Mouse (Mus musculus) forebrain, embryonic 16.5 days (tissue): ENCODE results near the gene Mthfd1l. TPM values are rescaled to one million over a fixed set of nuclear protein-coding genes. Genes with fewer than 3 reads are reported as not detected.
"Not testable (repeated sequence)": the region's sequence is repeated elsewhere in the genome, so short reads cannot be mapped to it uniquely, and the experiment has no call there.

Experiments
- ATAC-seq: fragments of 200-750 bp; cut with Nextera tagmentation; 2 replicates; pipeline ENCODE4 v1.8.0; 2017; ENCODE audit warnings: mild to moderate bottlenecking, moderate library complexity
- H3K27ac ChIP-seq: fragments of 300-500 bp; sonication (generic); 2 replicates; pipeline ENCODE4 v1.5.1; 2014; ENCODE audit warnings: low read length, control low read depth
- H3K27me3 ChIP-seq: fragments of 300-500 bp; sonication (generic); replicated peaks from 2 replicates; pipeline ENCODE4 v1.6.1; 2014; ENCODE audit warnings: low read length; ENCODE audit not compliant: control insufficient read depth, insufficient read depth
- H3K36me3 ChIP-seq: fragments of 300-500 bp; sonication (generic); 2 replicates; pipeline ENCODE4 v1.6.1; 2014; ENCODE audit not compliant: control insufficient read depth, insufficient read depth
- H3K4me1 ChIP-seq: fragments of 300-500 bp; sonication (generic); replicated peaks from 2 replicates; pipeline ENCODE4 v1.6.1; 2014; ENCODE audit warnings: low read length; ENCODE audit not compliant: control insufficient read depth, insufficient read depth
- H3K4me2 ChIP-seq: fragments of 300-500 bp; sonication (generic); 2 replicates; pipeline ENCODE4 v1.6.1; 2014; ENCODE audit warnings: mild to moderate bottlenecking, low read length, control low read depth
- H3K4me3 ChIP-seq: fragments of 300-500 bp; sonication (generic); replicated peaks from 2 replicates; pipeline ENCODE4 v1.5.1; 2014; ENCODE audit warnings: mild to moderate bottlenecking, low read length, control low read depth
- H3K9ac ChIP-seq: fragments of 300-500 bp; sonication (generic); replicated peaks from 2 replicates; pipeline ENCODE4 v1.6.1; 2014; ENCODE audit warnings: low read depth, low read length, control low read depth
- H3K9me3 ChIP-seq: fragments of 300-500 bp; sonication (generic); 2 replicates; pipeline ENCODE4 v1.6.1; 2016; ENCODE audit warnings: low read length; ENCODE audit not compliant: control insufficient read depth
- WGBS: fragments of 180-500 bp; shearing (Covaris S2); extraction: QIAGEN DNeasy Blood & Tissue Kit; methylation state at CpG from one replicate; pipeline ENCODE4 v1.1.7; 2014; 5-methylcytosine and 5-hydroxymethylcytosine counted together
- polyA plus RNA-seq: library from polyadenylated mRNA; unstranded; fragments of >200 nt; fragmentation: Nextera tagmentation; extraction: Ambion mirVana; gene quantifications from 2 replicates; pipeline ENCODE4 v1.2.1, GENCODE M21; 2015

Gene Mthfd1l
- polyA plus RNA-seq, 1 experiment from 2014 or later = 4.6 TPM

DNA sequence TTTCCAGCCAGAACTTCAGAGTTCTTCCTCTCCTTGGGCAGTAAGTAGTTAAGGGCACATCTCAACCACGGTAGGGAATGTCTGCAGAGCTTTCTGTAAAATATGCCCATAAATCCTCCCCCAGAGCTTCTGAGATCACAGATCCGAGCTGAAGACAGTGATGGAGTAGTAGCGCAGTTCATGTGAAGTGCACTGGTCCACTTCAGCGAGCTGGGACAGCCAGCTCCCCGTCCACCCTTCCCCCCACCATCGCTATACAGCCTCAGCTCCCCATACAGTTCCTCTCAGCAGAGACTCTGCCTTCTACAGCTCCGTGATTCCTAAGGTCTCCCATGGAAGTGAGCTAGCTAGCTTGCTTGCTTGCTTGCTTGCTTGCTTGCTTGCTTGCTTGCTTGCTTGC is 144.2 kb downstream of the Mthfd1l start:
- no peaks in the 10 kb centered on the region for H3K27me3 ChIP-seq
- WGBS = 71% methylated on average over 7 of the region's 7 CpGs
- no peaks in the 10 kb centered on the region for H3K9me3 ChIP-seq
- H3K4me3 ChIP-seq = no peak overlapping the region
- no peaks in the 10 kb centered on the region for H3K36me3 ChIP-seq
- H3K4me2 ChIP-seq = no peak overlapping the region
- no peak overlapping the region for H3K9ac ChIP-seq
- ATAC-seq = no peak
- no peak overlapping the region for H3K27ac ChIP-seq
- peaks cover 11% of the 10 kb centered on the region for H3K4me1 ChIP-seq

DNA sequence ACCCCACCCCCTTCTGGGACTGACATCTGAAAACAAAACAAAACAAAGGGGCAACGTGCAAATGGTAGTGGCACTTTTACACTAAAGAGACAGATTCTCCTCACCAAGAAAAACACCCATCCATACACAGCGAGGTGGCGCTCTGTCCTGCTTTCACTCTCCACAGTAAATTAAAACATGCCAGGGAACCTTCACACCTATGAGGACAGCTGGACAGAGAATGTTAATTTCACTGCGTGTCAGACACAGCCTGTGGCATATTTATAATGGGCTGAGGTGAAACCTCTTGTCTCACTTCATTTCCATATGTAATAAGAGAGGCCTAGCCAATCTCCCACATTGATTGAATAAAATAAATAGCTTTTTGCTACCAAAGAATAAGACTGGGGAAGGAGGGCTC is 146.4 kb downstream of the Mthfd1l start:
- Histone ChIP-seq H3K4me1 (no peaks in the 10 kb centered on the region), H3K4me3 (no peak overlapping the region), H3K4me2 (no peak overlapping the region), H3K27ac (no peak overlapping the region), H3K9me3 (no peaks in the 10 kb centered on the region), H3K36me3 (no peaks in the 10 kb centered on the region), H3K27me3 (no peaks in the 10 kb centered on the region), H3K9ac (no peak overlapping the region)
- 38% methylated on average over 4 of the region's 4 CpGs for WGBS
- peak; percentile 74 for ATAC-seq

DNA sequence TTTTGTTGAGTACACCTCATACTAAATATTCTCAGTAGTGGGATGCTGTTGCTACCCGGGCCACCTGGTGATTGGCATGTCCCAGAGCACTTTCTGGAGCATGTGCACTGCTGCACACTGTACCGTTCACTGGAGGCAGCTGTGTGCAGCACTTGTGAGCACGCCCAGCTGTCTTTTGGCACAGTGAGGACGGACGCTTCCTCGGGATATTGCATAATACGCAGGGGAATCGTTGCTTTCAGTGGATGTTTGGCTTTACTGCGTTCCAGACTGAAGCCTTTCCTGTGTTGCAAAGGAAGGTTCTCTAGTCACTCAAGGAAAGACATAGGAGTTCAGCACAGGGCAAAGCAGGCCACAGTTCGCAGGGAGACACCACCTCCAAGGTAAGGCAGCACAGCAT is 147.8 kb downstream of the Mthfd1l start:
- no peak for ATAC-seq

DNA sequence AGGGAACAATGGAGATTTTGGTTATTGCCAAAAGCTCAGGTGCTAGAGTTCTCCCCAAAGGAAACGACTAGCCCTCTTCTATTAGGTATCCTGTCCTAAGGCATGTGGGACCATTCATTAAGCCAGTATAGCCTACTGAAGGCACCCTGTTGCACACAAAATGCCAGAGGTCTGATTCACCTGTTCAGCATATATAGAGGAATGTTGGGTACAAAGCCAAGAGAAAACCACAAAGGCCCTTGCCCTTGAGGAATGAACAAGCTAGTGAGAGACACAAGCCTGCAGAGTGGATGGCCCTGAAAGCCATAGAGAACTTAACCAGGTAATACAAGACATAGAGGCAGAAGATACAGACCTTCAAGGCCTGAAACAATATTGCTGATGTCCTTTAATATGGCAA is 148.3 kb downstream of the Mthfd1l start:
- no peaks in the 10 kb centered on the region for H3K27me3 ChIP-seq
- H3K4me2 ChIP-seq = no peak overlapping the region
- H3K4me3 ChIP-seq = no peak overlapping the region
- 95% methylated on average over 1 of the region's 1 CpGs for WGBS
- no peaks in the 10 kb centered on the region for H3K36me3 ChIP-seq
- peaks cover 6% of the 10 kb centered on the region; the same call in 1 of the 2 replicates for H3K4me1 ChIP-seq
- H3K9me3 ChIP-seq = no peaks in the 10 kb centered on the region
- no peak for ATAC-seq
- H3K9ac ChIP-seq = no peak overlapping the region
- H3K27ac ChIP-seq = no peak overlapping the region

More for the DNA sequence above, 147.8 kb downstream of the Mthfd1l start:
- Histone ChIP-seq H3K27me3 (no peaks in the 10 kb centered on the region), H3K9ac (no peak overlapping the region), H3K4me1 (peaks cover 6% of the 10 kb centered on the region; the same call in 1 of the 2 replicates), H3K4me3 (no peak overlapping the region), H3K27ac (no peak overlapping the region), H3K9me3 (no peaks in the 10 kb centered on the region), H3K4me2 (no peak overlapping the region), H3K36me3 (no peaks in the 10 kb centered on the region)
- 74% methylated on average over 10 of the region's 10 CpGs for WGBS

GRCm38 (mm10) chr10:4123280-4123945 is 150.5 kb downstream of the Mthfd1l start:
- H3K27me3 ChIP-seq, ATAC-seq, H3K4me1 ChIP-seq, H3K4me3 ChIP-seq, H3K4me2 ChIP-seq, H3K36me3 ChIP-seq, H3K9ac ChIP-seq, H3K9me3 ChIP-seq, H3K27ac ChIP-seq: not testable (repeated sequence)
- WGBS = 91% methylated on average over 7 of the region's 7 CpGs

GRCm38 (mm10) chr10:4124148-4124547 is 151.2 kb downstream of the Mthfd1l start:
- WGBS = 93% methylated on average over 1 of the region's 1 CpGs
- no peaks in the 10 kb centered on the region for H3K27me3 ChIP-seq
- ATAC-seq = no peak

DNA sequence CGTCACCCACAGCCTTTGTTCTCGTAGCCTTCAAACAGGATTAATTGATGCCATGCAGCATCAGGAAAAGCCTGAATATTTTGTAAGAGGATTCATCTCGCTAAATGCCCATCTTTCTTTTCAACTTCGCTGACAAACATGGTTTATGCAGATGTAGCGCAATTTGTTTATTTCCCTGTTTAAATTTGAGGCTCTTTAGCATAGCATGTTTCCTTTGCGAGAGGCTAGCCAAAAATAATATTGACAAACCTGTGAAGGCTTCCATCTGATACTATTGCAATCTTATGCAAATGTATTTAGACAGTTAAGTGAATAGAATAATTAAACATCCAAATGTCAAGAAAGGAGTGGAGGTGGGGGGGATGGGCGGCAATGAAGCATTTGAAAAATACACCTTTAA is 152.3 kb downstream of the Mthfd1l start:
- no peak overlapping the region for H3K4me2 ChIP-seq
- peaks cover 6% of the 10 kb centered on the region; the same call in 1 of the 2 replicates for H3K4me1 ChIP-seq
- no peak overlapping the region for H3K27ac ChIP-seq
- no peaks in the 10 kb centered on the region for H3K36me3 ChIP-seq
- H3K9ac ChIP-seq = no peak overlapping the region
- 37% methylated on average over 7 of the region's 7 CpGs for WGBS
- no peak overlapping the region for H3K4me3 ChIP-seq
- peak; percentile 44; the same call in 1 of the 2 replicates for ATAC-seq
- H3K9me3 ChIP-seq = no peaks in the 10 kb centered on the region
- no peaks in the 10 kb centered on the region for H3K27me3 ChIP-seq

More at GRCm38 (mm10) chr10:4124148-4124547, 151.2 kb downstream of the Mthfd1l start:
- H3K36me3 ChIP-seq = no peaks in the 10 kb centered on the region
- peaks cover 6% of the 10 kb centered on the region; the same call in 1 of the 2 replicates for H3K4me1 ChIP-seq
- no peak overlapping the region for H3K4me3 ChIP-seq
- no peak overlapping the region for H3K9ac ChIP-seq
- no peak overlapping the region for H3K4me2 ChIP-seq
- H3K9me3 ChIP-seq = no peaks in the 10 kb centered on the region
- H3K27ac ChIP-seq = no peak overlapping the region

GRCm38 (mm10) chr10:4126335-4127012 is 153.6 kb downstream of the Mthfd1l start:
- H3K4me2 ChIP-seq = no peak overlapping the region
- peaks cover 6% of the 10 kb centered on the region; the same call in 1 of the 2 replicates for H3K4me1 ChIP-seq
- no peak overlapping the region for H3K4me3 ChIP-seq
- no peak overlapping the region for H3K27ac ChIP-seq
- H3K9ac ChIP-seq = no peak overlapping the region
- no peaks in the 10 kb centered on the region for H3K27me3 ChIP-seq
- peak; percentile 19; the same call in 1 of the 2 replicates for ATAC-seq
- WGBS = 76% methylated on average over 8 of the region's 8 CpGs
- H3K9me3 ChIP-seq = no peaks in the 10 kb centered on the region
- H3K36me3 ChIP-seq = no peaks in the 10 kb centered on the region

GRCm38 (mm10) chr10:4128411-4128810 is 155.5 kb downstream of the Mthfd1l start:
- ATAC-seq = no peak
- H3K9ac ChIP-seq = no peak overlapping the region
- no peaks in the 10 kb centered on the region for H3K36me3 ChIP-seq
- H3K27ac ChIP-seq = no peak overlapping the region
- H3K4me3 ChIP-seq = no peak overlapping the region
- no peaks in the 10 kb centered on the region for H3K9me3 ChIP-seq
- H3K4me2 ChIP-seq = no peak overlapping the region
- peaks cover 6% of the 10 kb centered on the region; the same call in 1 of the 2 replicates for H3K4me1 ChIP-seq
- H3K27me3 ChIP-seq = no peaks in the 10 kb centered on the region
- 76% methylated on average over 10 of the region's 10 CpGs for WGBS
